Mouse (Mus musculus) cerebellum, adult 8-10 months (tissue): ENCODE measurements around the gene Gm9837.

ENCODE experiments used
- DNase-seq: peaks from one replicate; pipeline ENCODE4 v3.0.0; 2022

Gm9837 gene

DNA sequence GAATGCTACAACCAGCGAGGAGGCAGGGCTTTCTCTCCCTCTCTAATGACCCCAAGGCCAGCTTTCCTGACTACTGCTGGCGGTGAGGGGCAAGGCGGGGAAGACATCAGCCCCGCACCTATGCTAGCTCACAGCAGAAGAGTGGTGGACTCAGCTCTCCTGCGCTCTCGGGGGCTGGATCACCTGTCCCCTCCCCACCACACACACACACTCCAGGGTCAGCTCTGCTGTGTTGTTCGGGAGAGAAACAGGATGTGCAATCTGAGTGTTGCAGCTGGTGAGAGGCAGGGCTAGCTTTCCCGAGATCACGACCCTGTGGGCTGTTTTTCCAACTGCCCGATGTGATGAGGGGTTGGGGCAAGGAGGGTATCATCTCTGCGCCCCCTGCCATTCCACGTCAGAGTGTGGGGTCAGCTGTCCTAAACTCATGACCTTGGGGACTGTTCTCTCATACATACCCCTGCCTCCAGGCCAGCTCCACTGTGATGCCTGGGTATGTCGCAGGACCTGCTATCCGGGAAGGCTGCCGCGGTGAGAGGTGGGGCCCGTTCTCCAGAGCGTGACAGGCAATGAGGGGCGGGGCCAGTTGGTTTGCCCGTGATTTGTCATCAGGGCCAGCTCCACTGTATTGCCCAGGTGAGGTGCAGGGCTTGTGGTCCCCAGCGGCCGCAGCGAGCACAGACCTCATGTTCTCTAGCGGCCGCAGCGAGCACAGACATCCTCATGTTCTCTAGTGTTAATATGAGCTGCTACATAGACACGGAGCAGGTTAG, 16.7 kb upstream of the Gm9837 start:
- peak; percentile 82 for DNase-seq

DNA sequence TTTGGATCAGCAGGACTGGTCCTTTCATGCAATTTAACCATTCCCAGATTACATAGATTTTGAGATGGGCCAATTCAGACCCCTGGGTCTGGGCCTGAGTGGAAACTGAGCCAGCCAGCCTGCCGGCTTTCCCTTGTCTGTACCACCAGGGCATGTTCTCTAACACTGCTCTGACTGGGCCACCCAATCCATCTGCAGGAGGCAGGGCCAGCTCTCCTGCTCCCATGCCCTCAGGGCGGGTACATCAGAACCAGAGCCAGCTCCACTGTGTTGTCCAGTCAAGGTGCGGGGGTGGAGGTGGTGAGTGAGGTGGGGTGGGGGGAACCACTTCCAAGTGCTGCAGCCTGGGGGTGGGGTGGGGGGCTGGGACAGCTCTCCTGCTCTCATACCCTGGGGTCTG, 16.1 kb upstream of the Gm9837 start:
- no peak for DNase-seq

DNA sequence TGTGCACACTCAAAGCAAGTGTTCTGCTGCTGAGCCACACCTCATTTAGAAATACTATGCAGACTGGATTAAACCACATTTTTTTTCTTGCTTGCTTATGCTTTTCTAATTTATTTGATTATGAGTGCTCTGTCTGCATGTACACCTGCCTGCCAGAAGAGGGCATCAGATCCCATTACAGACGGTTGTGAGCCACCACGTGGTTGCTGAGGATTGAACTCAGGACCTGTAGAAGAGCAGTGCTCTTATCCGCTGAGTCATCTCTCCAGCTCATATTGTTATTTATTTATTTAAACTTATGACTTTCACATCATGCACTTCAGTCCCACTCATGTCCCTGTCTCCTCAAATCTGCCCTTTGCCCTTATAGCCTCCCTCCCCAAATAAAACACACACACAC, 15.4 kb upstream of the Gm9837 start:
- no peak for DNase-seq

DNA sequence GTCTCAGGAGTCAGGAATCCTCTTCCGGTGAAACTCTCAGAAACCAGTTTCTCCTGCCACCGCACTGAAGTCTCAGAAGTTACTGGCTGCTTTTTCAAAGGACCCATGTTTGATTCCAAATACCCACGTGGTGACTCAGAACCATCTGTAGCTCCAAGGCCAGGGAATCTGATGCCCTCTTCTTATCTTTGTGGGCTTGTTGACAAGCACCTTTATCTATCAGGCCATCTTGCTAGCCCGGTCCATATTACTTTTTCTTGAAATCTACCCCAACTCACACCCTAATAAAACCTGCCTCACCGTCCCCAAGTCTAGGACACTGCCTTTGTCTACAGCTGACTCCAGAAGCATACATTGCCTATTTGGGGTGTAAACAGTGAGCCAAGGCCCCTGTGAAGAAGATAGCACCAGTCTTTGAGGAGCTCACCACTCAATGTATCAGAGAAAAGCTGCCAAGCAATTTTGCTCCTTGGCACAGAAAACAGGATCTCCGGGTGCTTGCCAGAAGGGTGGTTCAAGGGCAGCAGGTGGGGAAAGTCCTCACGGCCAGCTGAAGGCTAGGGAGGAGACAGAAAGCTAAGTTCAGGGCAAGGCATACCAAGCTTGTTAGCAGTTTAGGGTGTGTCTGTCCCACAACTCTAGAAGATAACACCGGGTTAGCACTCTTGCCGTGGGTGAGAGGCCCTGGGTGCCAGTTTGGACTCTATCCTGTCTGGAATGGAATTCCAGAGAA, 13.0 kb upstream of the Gm9837 start:
- peak; percentile 56 for DNase-seq

DNA sequence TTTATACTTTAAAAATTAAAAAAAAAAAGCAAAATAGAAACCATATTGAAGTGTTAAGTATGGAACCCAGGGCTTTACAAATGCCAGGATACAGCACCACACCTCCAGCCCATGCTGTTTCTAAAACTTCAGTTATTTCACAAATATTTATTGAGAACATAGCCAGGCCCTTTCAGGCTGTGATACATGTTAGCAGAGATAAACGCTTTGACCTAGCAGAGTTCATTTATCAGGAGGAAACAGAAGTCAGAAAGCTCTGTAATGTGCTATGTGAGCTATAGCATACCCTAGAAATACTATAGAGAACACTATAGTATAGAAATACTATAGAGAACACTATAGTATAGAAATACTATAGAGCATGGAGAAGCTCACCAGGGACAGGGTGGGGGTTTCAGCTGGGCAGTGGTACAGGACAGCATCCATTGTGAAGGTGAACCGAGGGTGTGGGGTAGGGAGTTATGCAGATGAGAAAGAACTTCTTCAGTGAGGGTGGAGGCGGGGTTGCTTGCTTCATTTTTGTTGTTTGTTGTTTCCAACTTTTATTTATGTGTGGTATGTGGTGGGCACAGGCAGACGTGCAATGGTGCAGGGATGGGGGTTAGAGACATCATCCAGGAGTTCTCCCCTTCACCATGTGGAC, 10.9 kb upstream of the Gm9837 start:
- no peak for DNase-seq

DNA sequence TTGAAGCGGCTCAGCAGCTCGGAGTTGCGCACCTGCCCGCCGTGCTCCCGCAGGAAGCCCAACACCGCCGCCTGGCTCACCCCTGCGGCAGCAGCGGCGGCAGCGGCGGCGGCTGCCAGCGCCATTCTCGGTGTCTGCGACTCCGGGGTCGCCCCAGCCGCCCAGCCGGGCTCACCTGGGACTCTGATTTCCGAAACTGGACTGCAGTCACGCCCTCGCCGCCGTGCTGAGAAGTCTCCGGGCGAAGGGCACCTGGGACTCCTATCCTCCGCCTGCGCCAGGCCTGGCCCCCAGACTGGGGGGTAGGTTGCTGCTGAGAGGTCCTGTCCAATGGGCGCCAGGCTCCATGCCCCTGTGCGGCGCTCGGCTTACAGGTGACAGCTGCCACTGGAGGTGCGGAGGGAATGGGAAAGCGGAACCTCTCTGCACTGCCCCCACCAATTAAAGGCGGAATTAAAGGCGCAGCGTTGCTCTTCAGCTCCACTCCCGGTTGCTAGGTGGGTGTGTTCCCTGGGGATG, 9.6 kb upstream of the Gm9837 start, which contains the start of the genes Gm9945 and Sowaha:
Gene Gm9945, plus strand, starts transcription at position 384 of the 519 bp plus-strand sequence.
Gene Sowaha, minus strand, starts transcription at position 492 of the 519 bp plus-strand sequence.
- DNase-seq, result peak; percentile 79

DNA sequence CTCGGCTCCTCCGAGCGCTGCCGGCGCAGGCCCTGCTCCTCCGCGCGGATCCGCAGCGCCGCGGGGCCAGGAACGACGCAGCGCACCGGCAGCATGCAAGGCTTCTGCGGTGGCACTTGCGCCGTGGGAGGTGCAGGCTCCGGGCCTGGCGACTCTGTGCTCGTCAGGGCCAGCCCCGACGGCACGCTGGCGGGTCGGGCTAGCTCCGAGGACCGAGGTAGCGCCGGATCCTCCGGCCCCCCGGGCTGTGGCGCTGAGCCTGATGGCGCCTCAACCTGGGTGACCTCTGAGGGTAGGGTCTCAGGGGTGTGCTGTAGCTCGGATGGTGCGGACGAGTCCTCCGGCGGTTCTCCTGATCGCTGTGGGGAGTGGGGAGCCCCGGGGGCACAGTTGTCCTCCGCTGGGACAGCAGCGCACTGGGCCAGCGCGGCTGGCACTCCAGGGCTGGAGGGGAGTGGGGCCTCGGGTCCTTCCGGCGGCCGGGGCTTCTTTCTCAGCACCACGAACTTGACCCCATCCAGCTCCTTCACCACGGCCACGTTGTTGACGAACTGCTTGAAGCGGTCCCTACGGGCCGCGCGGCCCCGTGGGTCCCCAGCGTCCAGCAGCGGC, 9.0 kb upstream of the Gm9837 start:
- DNase-seq, result peak; percentile 54

DNA sequence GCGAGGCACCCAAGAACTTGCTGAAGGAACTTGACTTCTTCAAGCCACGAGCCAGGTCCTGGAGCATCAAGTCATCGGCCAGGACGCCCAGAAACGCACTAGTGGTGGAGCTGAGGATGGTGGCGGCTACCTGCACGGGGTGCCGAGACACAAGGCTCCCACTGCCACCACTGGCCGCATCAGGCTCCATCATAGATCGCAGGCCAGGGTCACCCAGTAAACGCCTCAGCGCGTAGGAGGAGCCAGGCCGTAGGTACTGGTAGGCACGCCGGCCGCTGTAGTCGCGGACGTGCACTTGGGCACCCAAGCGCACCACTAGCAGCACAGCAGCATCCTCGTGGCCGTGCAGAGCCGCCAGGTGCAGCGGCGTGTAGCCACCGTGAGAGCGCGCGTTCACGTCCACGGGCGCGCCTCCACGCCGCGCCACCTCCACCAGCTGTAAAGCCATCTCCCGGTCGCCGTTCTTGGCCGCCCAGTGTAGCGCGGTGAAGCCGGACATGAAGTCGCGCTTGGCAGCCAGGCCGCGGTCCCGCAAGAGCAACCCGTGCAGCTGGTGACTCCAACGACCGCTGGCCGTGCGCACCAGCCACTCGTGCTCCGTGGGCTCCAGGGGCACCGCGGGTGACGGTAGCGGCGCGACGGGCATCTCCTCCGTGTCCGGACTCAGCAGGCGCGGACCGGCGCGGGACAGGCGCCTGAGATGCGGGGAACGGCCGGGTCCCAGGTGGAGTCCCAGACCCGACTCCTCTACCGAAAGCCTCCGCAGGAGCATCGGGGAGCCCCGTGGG, 8.3 kb upstream of the Gm9837 start:
- DNase-seq, result peak; percentile 51

DNA sequence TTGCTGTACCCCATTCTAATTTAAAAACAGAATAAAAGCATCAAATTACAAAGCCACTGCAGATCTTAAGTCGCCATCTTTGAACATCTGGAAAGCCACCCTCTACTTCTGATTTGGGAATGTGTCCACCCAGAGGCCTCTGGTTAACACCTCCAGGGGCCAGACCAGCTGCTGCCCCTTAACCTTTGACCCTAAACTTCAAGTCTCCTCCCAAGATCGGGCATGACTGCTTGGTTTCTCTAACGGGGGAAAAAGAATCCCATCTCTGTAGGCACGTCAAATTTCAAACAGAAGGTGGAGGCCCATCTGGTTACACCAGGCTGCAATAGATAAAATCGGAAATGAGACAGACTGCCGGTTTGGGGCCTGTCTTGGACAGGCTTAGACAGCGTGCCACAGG, 7.6 kb upstream of the Gm9837 start:
- no peak for DNase-seq

DNA sequence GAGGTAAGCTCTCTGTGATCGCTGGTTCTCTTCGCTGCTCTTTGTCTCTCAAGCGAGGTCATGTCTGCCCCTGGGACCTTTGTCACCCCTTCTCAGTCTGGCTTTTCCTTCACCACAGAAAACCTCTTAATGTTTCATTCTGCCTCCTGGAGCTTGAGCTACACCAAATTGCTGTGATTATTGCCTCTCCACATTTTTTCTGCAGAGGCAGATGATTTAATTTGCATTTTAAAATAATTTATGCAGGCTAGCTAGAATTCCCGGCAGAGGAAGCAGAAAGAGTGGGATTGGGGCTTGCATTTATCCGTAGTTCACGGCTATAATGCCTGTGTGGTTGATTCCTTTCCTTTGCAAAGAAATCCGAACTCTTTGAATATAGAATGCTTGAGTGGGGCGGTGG, 5.3 kb upstream of the Gm9837 start:
- DNase-seq, result no peak

DNA sequence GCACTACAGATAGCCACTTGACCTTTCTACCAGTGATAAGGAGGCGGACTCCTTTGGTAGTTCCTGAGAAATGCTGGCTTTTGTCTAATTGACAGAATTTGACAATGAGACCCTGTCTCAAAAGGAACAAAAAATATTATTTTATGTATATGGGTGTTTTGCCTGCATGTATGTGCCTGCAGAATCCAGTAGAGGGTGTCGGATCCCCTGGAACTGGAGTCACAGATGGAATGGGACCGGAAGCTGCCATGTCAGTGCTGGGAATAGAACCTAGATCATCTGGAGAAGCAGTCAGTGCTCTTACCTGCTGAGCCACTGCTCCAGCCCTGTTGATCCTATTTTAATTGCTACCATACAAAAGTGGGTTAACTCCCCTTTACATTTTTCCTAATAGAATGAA, 2.4 kb upstream of the Gm9837 start:
- DNase-seq, result no peak

DNA sequence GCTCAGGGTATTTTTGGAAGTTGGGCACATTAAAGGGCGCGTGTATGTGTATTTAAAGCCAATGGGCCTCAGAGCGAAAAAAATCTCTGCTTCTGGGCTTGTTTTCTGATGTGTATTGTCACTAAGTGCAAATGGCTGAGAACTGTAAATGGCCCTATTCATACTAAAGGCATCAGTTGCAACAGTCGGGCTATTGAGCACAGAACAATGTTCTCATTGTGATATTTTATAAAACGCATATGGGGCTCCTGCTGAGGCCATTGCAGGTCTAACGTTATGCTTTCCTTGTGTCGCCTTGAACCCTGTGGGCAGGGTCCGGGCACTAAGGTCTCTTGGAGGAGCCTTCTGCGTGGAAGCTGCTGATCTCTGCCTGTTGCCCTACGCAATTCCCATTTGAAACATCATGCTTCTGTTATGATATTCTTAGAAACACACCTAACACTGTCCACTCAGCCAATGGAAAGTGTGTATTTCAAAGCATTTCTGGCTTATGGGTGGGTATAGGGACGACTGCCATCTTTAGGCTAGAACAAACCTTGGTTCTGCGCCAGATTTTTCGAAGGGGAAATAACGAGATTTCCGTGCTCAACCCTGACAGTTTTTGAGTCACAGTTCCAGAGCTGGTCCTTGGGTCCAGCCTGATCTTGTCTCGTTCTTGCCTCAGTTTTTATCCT, 848 bp downstream of the Gm9837 start:
- DNase-seq, result no peak

DNA sequence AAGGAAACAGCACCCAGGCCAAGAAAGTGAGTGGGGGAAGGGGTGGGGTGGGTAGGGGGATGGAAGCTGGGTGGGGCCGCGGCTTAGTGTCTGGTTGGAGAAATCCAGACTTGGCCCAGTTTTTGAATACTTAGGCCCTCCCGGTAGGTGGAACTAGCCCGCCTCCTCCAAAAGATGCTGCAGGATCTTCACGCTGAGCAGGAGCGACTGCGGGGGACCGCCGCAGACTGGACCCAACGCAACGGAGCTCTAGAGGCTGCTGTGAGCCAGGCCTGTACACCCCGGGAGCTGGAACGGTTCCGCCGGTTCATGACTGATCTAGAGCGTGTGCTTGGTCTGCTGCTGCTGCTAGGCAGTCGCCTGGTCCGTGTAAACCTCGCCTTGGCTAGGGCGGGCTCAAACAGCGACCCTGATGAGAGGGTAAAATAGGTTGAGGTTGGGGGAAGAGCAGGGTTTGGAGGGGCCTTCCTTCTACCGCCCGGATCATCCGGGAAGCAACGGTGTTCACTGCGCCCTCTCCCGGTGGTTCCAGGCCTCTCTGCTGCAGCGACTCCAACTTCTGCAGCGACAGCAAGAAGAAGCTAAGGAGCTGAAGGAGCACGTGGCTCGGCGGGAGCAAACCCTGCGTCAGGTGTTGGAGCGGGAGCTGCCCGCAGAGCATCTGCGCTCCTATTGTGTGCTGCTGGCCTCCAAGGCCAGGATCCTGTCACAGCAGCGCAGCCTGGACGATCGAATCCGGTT, 3.9 kb downstream of the Gm9837 start:
- DNase-seq, result peak; percentile 90

DNA sequence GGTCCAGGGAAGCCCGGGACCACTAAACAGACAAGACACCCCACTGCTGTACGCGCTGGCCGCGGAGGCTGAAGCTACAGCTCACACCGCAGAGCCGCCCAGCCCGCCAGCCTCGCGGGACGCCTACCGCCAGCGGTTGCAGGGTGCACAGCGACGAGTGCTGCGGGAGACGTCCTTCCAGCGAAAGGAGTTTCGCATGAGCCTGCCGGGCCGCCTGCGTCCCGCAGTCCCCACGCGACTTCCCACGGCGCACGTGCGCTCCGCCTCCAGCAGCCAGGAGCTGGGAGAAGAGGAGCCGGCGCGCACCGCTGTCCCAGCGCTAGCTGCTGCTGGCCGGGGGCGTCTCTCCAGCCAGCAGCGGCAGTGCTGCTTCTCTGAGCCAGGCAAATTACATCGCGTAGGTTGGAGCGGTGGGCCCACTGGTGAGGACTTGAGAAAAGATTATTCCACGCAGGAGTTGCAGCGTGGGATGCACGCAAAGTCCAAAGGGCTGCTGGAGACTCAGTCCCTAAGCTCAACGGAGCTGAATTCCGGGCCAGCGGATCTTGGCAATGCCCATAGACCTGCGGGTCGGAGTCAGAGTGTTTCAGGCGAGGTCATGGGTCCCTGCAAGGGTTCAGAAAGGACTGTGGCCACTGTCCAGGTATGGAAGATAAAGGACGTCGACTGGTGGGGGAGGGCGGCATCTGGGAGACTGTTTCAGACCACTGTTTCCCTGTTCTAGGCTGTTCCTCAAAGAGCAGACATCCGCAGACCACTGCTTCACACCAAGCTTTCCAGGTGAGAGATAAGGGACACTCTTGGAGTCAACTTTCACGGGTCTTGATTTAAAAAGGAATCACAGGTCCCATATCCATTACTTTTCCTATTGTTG, 6.5 kb downstream of the Gm9837 start:
- DNase-seq, result no peak

DNA sequence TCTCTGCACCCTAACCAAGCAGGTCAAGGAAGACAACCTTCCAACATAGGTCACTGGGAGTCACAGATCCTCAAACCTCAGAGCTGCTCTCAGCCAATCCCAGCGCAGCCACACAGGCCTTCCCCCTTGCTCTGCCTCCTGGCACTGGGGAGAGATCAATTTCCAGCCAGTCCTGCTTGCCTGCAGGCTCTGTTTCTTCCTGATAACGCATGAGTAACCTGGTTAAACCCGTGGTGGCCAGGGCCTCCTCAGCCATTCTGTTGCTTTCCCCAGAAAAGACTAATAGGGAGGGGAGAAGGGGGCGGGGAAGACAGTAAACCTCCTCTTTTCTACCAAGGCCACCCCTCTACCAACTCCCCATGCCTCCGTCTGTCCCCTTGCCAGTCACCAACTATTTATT, 8.6 kb downstream of the Gm9837 start:
- no peak for DNase-seq

DNA sequence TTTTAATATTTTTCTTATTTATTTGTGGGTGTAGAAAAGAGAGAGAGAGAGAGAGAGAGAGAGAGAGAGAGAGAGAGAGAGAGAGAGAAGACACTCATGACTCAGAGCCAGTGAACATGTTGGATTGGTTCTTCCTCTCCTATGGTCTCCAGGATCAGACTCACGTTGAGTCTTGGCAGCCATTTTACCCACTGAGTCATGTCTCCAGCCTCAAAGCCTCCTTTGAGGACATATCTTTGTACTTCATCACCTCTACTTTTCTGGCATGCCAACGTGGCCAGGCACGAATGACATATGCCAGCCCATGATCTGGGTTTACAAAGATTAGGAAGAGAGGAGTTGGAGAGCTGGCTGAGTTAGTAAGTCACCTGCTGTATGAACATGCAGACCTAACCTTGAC, 10.1 kb downstream of the Gm9837 start:
- no peak for DNase-seq

DNA sequence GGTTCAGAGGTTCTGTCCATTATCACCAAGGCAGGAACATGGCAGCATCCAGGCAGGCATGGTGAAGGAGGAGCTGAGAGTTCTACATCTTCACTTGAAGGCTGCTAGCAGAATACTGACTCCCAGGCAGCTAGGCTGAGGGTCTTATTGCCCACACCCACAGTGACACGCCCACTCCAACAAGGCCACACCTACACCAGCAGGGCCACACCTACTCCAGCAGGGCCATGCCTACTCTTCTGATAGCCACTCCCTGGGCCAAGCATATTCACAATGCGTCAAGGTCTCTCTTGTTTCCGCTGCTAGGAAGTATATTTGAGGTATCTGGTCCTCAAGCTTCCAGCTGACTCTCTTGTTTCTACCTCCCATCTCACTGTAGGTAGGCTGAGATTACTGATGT, 11.3 kb downstream of the Gm9837 start:
- DNase-seq, result no peak

DNA sequence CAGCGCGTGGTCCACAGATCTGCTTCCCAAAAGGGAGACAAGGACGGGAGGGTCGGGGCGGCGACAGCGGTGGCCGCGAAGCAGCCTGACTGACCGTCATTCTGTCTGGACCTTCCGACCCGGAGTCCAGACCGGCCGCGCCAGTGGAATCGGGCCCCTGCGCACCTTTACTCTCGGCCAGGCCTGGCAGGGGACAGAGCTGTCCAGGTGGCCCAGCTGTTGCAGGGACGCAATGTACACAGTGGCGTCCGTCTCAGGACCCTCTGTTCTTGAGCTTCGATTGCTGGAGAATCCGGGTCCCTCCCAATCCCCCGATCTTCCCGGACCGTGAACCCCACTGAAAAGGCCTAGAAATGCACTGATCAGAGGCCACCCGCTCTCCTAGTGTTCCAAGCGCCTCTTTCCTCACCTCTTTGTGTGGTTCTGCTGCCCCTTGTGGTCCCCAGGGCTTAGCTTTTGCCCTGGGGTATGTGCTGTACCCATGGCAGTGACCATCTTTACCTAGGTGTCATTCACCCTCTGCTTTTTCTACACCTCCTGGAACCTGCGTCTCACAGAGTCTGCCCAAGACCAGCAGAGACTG, 12.8 kb downstream of the Gm9837 start:
- no peak for DNase-seq
